Mouse (Mus musculus): ENCODE results near the gene Unc13d.
A peak's percentile ranks its signal among the peaks of the same experiment; 100 is the strongest.
"Not testable (repeated sequence)": the region's sequence is repeated elsewhere in the genome, so short reads cannot be mapped to it uniquely, and the experiment has no call there.

Unc13d gene

GRCm38 (mm10) chr11:116019360-116019791 lies 58.4 kb downstream of the Unc13d start:
- Histone ChIP-seq H3K36me3 (ENCODE audit: control insufficient read depth, insufficient read depth, low read length, poor library complexity, severe bottlenecking) (peaks cover 16% of the 10 kb centered on the region), H3K27me3 (ENCODE audit: control insufficient read depth, insufficient read depth, low read length, poor library complexity, severe bottlenecking) (no peaks in the 10 kb centered on the region)
- peak; percentile 47 for DNase-seq (ENCODE audit: low read depth, low spot score)

DNA sequence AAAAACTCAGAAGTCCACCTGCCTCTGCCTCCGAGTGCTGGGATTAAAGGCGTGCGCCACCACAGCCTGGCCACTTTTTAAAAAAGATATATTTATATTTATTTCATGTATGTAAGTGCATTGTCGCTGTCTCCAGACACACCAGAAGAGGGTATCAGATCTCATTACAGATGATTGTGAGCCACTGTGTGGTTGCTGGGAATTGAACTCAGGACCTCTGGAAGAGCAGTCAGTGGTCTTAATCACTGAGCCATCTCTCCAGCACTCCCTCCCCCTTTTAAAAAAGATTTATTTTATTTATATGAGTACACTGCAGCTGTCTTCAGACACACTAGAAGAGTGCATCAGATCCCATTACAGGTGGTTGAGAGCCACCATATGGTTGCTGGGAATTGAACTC lies 58.9 kb downstream of the Unc13d start:
- H3K36me3 ChIP-seq (ENCODE audit: control insufficient read depth, insufficient read depth, low read length, poor library complexity, severe bottlenecking) = peaks cover 15% of the 10 kb centered on the region
- DNase-seq (ENCODE audit: low read depth, low spot score) = not testable (repeated sequence)

GRCm38 (mm10) chr11:116018106-116018505 lies 59.7 kb downstream of the Unc13d start:
- Histone ChIP-seq H3K27me3 (ENCODE audit: control insufficient read depth, insufficient read depth, low read length, poor library complexity, severe bottlenecking) (no peaks in the 10 kb centered on the region), H3K36me3 (ENCODE audit: control insufficient read depth, insufficient read depth, low read length, poor library complexity, severe bottlenecking) (peaks cover 8% of the 10 kb centered on the region; the same call in 1 of the 2 replicates)
- DNase-seq (ENCODE audit: low read depth, low spot score) = peak; percentile 75

More for the DNA sequence above, 58.9 kb downstream of the Unc13d start:
- not testable (repeated sequence) for H3K27me3 ChIP-seq (ENCODE audit: control insufficient read depth, insufficient read depth, low read length, poor library complexity, severe bottlenecking)

GRCm38 (mm10) chr11:116014821-116015220 lies 62.9 kb downstream of the Unc13d start:
- DNase-seq (ENCODE audit: low read depth, low spot score) = peak; percentile 3
- no peaks in the 10 kb centered on the region for H3K27me3 ChIP-seq (ENCODE audit: control insufficient read depth, insufficient read depth, low read length, poor library complexity, severe bottlenecking)

GRCm38 (mm10) chr11:116012262-116012947 lies 65.4 kb downstream of the Unc13d start, which contains the start of gene Galk1:
Gene Galk1 (minus strand): TSS chr11:116012719.
- peak; percentile 93 for DNase-seq (ENCODE audit: low read depth, low spot score)
- H3K27me3 ChIP-seq (ENCODE audit: control insufficient read depth, insufficient read depth, low read length, poor library complexity, severe bottlenecking) = no peaks in the 10 kb centered on the region
- peaks cover 2% of the 10 kb centered on the region; the same call in 1 of the 2 replicates for H3K36me3 ChIP-seq (ENCODE audit: control insufficient read depth, insufficient read depth, low read length, poor library complexity, severe bottlenecking)

More at GRCm38 (mm10) chr11:116014821-116015220, 62.9 kb downstream of the Unc13d start:
- no peaks in the 10 kb centered on the region for H3K36me3 ChIP-seq (ENCODE audit: control insufficient read depth, insufficient read depth, low read length, poor library complexity, severe bottlenecking)

All from splenic B cell, adult 2 months (primary cell).